Mouse (Mus musculus) lung, postnatal 36 days (tissue): ENCODE measurements at regions not wholly inside any gene's neighbourhood (a gene's known extent, or its start where the extent isn't known, plus 50 kb on each side); places are given as distances from the start of the nearest gene placed in this dataset.
A peak's percentile ranks its signal among the peaks of the same experiment; 100 is the strongest.
"Not testable (repeated sequence)": the region's sequence is repeated elsewhere in the genome, so short reads cannot be mapped to it uniquely, and the experiment has no call there.

Source experiments
- DNase-seq: peaks from one replicate; pipeline ENCODE4 v3.0.0; 2022; ENCODE audit warnings: mixed read lengths

GRCm38 (mm10) chr5:105358902-105359301 is 56.7 kb upstream of the Lrrc8b start:
- no peak for DNase-seq

GRCm38 (mm10) chr5:105356393-105356792 is 59.2 kb upstream of the Lrrc8b start:
- peak; percentile 24 for DNase-seq

DNA sequence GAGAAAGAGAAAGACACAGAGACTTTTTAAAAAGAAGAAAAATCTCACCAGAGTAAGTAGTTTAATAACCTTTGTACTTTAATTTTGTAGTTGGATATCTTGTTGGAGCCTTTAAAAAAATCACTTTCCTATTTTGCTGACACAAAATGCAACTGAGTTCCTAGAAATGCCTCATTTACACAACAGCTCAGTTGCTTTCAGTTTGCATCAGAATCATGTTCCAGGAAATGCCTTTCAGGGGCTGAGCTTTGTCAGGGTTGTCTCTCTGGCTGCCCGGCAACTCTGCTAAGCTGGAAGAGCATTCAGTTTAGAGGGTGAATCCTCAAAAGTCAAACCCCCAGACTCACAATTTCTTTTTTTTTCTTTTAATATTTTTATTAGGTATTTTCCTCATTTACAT is 60.5 kb upstream of the Gbp6 start:
- DNase-seq, result peak; percentile 43

DNA sequence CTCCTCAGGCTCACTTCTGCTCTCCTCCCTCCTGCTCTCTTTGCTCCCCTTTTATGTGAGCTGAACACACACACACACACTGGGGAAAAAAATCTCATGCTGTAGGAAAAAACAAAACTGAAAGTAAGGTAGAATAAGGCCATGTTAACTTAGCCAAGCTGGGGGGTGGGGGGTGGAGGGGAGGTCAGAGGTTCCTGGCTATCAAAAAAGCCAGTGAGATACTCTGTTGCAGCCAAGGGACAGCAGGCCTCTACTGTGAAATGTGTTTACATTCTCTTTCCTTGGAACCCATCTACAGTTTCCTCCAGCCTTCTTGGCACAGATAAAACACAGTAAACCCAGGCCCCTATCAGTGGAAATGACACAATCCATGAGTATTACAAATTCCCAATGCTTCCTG is 53.0 kb upstream of the Gbp6 start:
- peak; percentile 41 for DNase-seq

DNA sequence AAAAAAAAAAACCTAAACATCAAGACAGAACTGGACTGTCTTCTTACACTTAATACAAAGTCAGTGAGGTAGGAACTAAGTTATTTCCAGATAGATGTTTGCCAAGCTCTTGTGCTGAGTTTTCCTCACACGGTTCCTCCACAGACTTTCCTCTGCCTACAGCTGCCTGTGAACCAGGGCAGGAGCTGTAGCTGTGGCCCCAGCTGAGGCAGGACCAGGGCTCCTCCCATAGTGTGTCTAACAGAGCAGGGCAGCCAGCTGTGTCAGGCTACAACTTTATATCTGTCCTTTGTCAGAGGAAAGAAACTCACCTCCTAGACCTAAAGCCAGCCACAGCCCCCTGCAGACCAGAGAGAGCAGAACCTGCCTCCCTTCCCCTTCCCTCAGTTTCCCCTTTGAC is 52.5 kb upstream of the Gbp6 start:
- not testable (repeated sequence) for DNase-seq

DNA sequence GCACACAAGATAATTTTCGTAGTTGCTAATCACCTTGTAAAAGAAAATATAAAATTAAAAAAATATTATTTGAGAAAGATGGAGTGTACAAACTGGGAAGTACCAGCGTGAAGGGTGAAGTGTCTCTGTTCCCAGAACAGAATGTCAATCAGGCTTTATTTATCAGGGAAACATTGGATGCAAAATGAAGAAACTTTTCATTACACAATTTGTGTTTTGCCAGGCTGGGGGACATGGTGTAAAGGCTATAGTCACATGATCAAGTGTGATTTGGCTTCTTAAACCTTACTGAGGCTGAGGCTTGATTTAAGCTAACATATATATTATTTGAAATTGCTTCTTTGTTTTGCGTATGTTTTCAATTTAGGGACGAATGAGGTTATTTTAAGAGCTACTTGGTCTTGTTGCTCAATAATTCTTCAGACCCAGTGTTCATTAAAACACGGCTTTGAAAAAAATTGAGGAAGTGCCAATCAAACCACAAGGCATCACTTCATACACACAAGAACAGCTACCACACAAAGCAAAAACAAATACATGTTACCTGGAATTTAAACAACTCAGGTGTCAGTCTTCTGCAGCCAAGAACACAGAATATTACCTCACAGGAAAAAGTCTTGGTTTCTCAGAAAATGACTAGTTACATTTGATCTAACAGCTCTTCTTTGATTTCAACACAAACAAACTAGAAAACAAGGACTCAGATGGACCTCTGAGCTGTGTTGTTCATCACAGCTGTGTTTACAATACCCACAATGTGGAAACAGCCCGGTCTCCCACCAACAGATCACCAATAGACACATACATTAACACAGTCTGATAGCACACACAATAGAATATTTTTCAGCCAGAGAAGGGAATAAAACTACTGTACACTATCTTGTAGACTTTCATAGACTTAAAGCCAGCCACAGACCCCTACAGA is 51.6 kb upstream of the Gbp6 start:
- DNase-seq, result peak; percentile 32

DNA sequence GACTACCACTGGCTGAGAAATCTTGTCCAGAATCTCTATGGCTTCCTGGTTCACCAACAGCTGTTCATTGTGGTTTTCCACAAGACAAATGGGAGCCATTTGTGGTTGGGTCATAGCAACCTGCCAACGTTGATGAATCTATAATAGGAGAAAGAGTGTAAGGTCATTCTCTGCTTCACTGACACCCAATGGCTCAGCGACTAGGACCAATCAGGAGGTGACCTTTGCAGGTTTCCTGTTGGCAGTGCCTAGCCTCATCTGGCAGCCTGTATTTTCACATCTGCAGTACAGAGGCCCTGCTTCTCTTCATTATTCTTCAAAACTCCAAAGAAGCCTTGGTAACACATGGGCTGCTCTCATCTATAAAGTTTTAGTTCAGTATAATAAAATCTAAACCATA is 50.3 kb upstream of the Gbp6 start:
- not testable (repeated sequence) for DNase-seq
